Mouse (Mus musculus): ENCODE results near the gene Rdh5. TPM values are rescaled to one million over a fixed set of nuclear protein-coding genes. Genes with fewer than 3 reads are reported as not detected.
A peak's percentile ranks its signal among the peaks of the same experiment; 100 is the strongest.

Gene Rdh5
- 11.3 and 15.7 TPM in 2 replicates for polyA plus RNA-seq (2016; fragmentation: Nextera tagmentation; extraction: Ambion mirVana)

DNA sequence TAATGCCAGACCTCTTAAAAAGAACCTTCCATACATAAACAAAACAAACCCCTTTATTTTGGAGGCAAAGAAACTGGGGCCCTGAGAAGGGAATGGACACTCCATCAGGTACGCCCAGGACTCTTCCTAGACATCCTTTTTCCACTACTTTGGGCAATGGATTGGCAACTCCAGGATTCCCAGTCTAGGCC, at the start of gene Rdh5:
Gene Rdh5 (minus strand): TSS at position 67 of the 191 bp plus-strand sequence.
- H3K4me3 ChIP-seq: peak within 1 kb of the TSS; percentile 80
- no peak for ATAC-seq (ENCODE audit: low FRiP score)
- H3K9me3 ChIP-seq (replicated peaks): no peaks in the 10 kb centered on the region
- peak within 1 kb of the TSS; percentile 80 for H3K9ac ChIP-seq
- peaks cover 9% of the 10 kb centered on the region for H3K36me3 ChIP-seq
- 15% methylated on average over 1 of the region's 1 CpGs for WGBS
- H3K4me2 ChIP-seq (replicated peaks): peak within 1 kb of the TSS; percentile 74
- H3K4me1 ChIP-seq: peaks cover 36% of the 10 kb centered on the region
- H3K27ac ChIP-seq: peak within 1 kb of the TSS; percentile 92
- H3K27me3 ChIP-seq: peaks cover 3% of the 10 kb centered on the region; the same call in 1 of the 2 replicates

DNA sequence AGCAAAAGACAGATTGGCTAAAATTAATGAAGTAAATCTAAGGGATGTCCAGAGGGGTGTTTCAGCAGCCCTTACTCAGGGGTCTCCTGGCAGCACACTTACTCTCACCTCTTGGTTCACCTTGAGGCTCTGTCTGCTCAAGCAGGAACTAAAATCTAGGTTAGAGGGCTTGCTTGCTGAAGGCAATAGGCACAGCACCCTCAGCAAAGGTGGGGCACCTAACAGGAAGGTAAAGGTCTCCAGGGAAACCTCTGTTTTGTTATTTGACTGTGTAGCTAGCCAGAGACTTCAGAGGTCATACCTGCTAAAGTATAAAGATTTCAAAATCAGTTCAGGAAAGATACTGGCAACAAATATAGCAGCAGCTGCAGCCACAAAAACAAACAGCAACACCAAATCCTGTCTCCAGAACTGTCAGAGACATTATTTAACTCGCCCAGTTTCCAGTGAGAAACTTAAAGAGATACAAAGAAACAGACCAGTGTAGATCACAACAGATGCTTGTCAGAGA, 48.1 kb upstream of the Rdh5 start:
- no peaks in the 10 kb centered on the region for H3K4me1 ChIP-seq
- WGBS: 56% methylated on average over 1 of the region's 1 CpGs
- no peaks in the 10 kb centered on the region for H3K36me3 ChIP-seq

GRCm38 (mm10) chr10:128968341-128968749, 45.7 kb upstream of the Rdh5 start:
- WGBS: 35% methylated on average over 1 of the region's 1 CpGs
- ATAC-seq (ENCODE audit: low FRiP score): no peak
- Histone ChIP-seq H3K9me3 (replicated peaks) (no peaks in the 10 kb centered on the region), H3K27me3 (no peaks in the 10 kb centered on the region), H3K4me2 (replicated peaks) (no peak overlapping the region), H3K36me3 (no peaks in the 10 kb centered on the region), H3K27ac (no peak overlapping the region), H3K4me1 (no peaks in the 10 kb centered on the region), H3K4me3 (no peak overlapping the region), H3K9ac (no peak overlapping the region)

More for the DNA sequence above, 48.1 kb upstream of the Rdh5 start:
- no peak overlapping the region for H3K4me2 ChIP-seq (replicated peaks)
- H3K9ac ChIP-seq: no peak overlapping the region
- H3K27ac ChIP-seq: no peak overlapping the region
- no peaks in the 10 kb centered on the region for H3K27me3 ChIP-seq
- H3K4me3 ChIP-seq: no peak overlapping the region
- no peak for ATAC-seq (ENCODE audit: low FRiP score)
- no peaks in the 10 kb centered on the region for H3K9me3 ChIP-seq (replicated peaks)

DNA sequence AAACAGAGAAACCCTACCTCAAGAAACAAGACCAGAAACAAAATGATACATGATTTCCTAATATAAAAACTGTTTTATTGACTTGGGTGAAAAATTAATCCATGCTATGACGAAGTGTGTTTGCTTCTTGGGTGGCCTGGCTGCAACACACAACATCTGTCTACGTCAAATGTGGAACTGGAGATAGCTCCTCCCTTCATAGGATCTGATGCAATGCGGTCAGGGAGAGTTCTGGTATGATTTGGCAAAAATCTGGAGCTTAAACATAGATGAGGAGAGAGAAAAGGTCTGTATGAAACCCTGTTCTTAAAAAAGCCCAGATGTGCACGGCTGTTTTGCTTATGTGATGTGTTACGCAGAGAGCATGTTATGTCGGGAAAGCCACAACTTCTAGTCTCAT, 43.2 kb upstream of the Rdh5 start:
- 87% methylated on average over 6 of the region's 6 CpGs for WGBS
- Histone ChIP-seq H3K36me3 (no peaks in the 10 kb centered on the region), H3K4me1 (no peaks in the 10 kb centered on the region), H3K27me3 (no peaks in the 10 kb centered on the region), H3K4me2 (replicated peaks) (no peak overlapping the region), H3K4me3 (no peak overlapping the region), H3K9ac (no peak overlapping the region), H3K27ac (no peak overlapping the region), H3K9me3 (replicated peaks) (no peaks in the 10 kb centered on the region)
- ATAC-seq (ENCODE audit: low FRiP score): no peak

DNA sequence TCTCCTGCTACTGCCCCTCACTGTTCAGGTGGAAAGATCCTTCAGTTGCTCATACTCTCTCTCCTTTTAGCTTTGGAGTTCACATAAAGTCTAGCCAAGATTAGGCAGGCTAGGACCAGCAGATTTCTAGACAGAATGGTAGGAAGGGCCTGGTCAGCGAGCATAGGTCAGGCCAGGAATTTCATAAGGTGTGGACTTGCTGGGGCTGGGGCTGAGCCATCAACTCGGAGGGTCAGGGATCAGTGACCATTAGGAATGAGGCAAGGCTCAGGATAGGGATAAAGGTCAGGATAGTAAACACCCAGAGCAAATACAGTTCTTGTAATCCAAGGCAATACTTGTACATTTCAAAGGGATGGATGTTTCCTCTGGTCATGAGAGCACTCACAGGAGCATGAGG, 42.3 kb upstream of the Rdh5 start:
- WGBS: 75% methylated on average over 2 of the region's 2 CpGs
- Histone ChIP-seq H3K27ac (no peak overlapping the region), H3K9me3 (replicated peaks) (no peaks in the 10 kb centered on the region), H3K27me3 (no peaks in the 10 kb centered on the region), H3K9ac (no peak overlapping the region), H3K4me3 (no peak overlapping the region), H3K4me1 (no peaks in the 10 kb centered on the region), H3K36me3 (no peaks in the 10 kb centered on the region), H3K4me2 (replicated peaks) (no peak overlapping the region)
- ATAC-seq (ENCODE audit: low FRiP score): no peak

DNA sequence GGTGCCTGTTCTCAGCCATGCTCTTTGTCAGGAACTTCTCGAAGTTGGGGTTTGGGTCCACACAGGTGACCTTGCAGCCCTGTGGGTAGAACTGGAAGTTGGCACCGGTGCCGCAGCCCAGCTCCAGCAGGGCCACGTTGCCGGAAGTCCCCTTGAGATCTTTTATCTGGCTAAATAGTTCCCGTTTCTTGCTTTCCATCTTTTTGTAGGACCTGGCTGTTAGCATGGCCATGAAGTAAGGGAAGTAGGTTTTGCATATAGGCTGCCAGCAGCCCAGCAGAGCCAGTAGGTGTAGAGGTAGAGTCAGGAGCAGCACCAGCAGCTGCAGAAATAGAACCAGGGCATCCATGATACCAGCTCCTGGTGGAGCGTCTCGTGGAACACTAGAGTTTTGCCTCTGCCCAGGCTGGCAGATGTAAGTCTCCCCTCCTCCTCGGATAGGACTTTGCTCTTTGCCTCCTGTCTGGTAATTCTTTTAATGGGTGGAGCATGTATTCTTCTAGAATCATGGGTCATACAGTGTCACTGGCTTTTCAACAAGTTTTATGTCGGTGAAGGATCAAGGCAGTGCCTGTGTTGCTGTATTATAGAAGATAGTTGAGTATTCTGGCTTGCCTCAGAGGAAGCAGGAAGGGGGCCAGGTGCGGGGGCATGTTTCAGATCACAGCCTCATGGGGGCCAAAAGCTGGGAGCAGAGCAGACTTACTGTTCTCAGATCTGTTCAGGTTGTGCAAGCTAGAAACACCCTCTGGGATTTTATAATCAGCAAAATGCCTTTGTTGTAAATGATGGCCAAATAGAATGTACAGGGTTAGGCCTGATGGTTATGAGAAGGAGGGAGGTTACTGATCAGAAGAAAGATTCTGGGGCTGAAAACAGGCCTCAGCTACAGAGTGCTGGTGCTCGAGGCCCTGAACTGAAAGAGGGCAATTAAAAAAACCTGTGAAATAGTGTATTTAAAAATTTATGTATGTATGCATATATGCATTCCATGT, 38.2 kb upstream of the Rdh5 start, which contains the start of gene Mettl7b:
Gene Mettl7b (minus strand): TSS at position 399 of the 995 bp plus-strand sequence.
- Histone ChIP-seq H3K36me3 (no peaks in the 10 kb centered on the region), H3K27me3 (no peaks in the 10 kb centered on the region), H3K9ac (no peak within 1 kb of the TSS), H3K4me3 (no peak within 1 kb of the TSS), H3K9me3 (replicated peaks) (no peaks in the 10 kb centered on the region), H3K27ac (no peak within 1 kb of the TSS), H3K4me2 (replicated peaks) (no peak within 1 kb of the TSS), H3K4me1 (no peaks in the 10 kb centered on the region)
- ATAC-seq (ENCODE audit: low FRiP score): no peak
- 88% methylated on average over 12 of the region's 12 CpGs for WGBS

DNA sequence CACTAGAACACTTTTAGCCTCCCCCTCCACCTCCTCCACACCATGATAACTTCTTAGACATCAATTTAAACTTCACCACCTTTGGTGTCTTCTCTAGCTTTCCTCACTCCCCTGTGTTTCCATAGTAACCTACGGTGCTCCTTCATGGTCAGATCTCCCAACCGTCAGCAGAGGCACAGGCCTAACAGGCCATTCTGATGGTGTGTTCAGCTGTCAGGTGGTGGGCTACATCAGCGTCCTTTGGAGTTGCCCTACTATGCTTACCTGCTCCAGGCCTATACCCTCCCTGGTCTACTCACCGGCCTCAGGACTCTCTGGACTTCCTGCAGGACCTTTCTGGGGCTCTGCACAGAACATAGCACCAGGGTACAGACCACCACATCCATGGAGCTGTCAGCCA, 37.5 kb upstream of the Rdh5 start:
- WGBS: 78% methylated on average over 4 of the region's 4 CpGs
- no peak overlapping the region for H3K27ac ChIP-seq

DNA sequence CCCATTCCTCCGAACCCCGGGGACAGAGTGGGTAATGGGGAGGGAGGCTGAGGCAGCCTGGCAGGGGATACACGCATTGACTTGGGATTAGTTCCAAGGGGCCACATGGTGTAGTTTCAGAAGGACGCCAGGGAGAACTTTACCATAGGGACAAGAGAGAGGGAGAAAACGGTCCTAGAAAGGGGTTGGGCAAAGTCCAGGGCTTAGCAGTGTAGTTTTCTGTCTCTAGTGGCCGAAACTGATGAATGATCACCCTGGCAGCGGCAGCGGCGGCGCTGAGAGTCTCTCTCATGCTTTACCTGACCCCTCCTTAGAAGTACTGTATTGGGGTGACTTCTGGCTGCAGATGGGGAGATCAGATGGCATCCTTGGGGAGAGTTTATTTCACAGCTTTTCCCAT, 35.7 kb upstream of the Rdh5 start:
- WGBS: 74% methylated on average over 10 of the region's 10 CpGs

More for the DNA sequence above, 37.5 kb upstream of the Rdh5 start:
- Histone ChIP-seq H3K4me3 (no peak overlapping the region), H3K9ac (no peak overlapping the region), H3K4me1 (no peaks in the 10 kb centered on the region), H3K4me2 (replicated peaks) (no peak overlapping the region), H3K36me3 (no peaks in the 10 kb centered on the region), H3K9me3 (replicated peaks) (no peaks in the 10 kb centered on the region), H3K27me3 (no peaks in the 10 kb centered on the region)
- ATAC-seq (ENCODE audit: low FRiP score): no peak

DNA sequence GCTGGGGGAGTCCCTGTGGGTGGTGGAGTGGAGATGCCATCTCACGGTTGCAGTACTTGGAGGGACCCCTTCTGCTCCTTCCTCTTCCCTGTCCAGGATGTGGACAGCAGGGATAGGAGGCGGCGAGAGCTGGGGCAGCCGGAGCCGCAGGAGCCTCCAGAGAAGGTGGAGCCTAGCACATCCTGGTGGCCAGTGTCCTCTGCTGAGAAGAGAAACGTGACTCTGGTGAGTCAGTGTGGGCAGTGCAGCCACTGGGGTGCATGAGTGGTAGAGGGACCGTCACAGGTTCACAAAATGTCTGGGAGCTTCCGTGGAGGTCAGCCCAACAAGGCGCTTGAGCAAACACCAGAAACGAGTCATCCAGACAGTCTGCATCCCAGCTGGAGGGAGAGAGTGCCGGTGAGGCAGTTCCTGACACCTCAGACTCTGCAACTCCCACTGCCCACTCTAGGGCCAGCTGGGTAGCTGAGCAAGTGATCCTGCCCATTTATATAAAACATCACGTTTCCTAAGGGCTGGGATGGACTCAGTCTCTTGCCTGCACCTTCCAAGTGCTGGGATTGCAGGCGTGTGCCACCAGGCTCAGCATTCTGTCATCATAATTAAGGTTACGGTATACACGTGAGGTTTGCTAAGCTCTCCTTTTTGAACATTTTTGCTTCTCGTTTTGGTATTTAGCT, 27.7 kb upstream of the Rdh5 start:
- H3K27me3 ChIP-seq: no peaks in the 10 kb centered on the region
- no peak for ATAC-seq (ENCODE audit: low FRiP score)
- no peaks in the 10 kb centered on the region for H3K4me1 ChIP-seq
- H3K9ac ChIP-seq: no peak overlapping the region
- no peaks in the 10 kb centered on the region for H3K36me3 ChIP-seq
- H3K4me2 ChIP-seq (replicated peaks): no peak overlapping the region
- H3K4me3 ChIP-seq: no peak overlapping the region
- no peaks in the 10 kb centered on the region for H3K9me3 ChIP-seq (replicated peaks)
- WGBS: 73% methylated on average over 16 of the region's 16 CpGs
- no peak overlapping the region for H3K27ac ChIP-seq

More for the DNA sequence above, 35.7 kb upstream of the Rdh5 start:
- Histone ChIP-seq H3K9ac (no peak overlapping the region), H3K4me2 (replicated peaks) (no peak overlapping the region), H3K9me3 (replicated peaks) (no peaks in the 10 kb centered on the region), H3K36me3 (no peaks in the 10 kb centered on the region), H3K27me3 (no peaks in the 10 kb centered on the region), H3K4me3 (no peak overlapping the region), H3K4me1 (no peaks in the 10 kb centered on the region), H3K27ac (no peak overlapping the region)
- no peak for ATAC-seq (ENCODE audit: low FRiP score)

GRCm38 (mm10) chr10:128947496-128947895, 24.8 kb upstream of the Rdh5 start:
- Histone ChIP-seq H3K9me3 (replicated peaks) (no peaks in the 10 kb centered on the region), H3K27me3 (no peaks in the 10 kb centered on the region), H3K4me2 (replicated peaks) (no peak overlapping the region), H3K4me1 (no peaks in the 10 kb centered on the region), H3K36me3 (no peaks in the 10 kb centered on the region), H3K4me3 (no peak overlapping the region), H3K9ac (no peak overlapping the region), H3K27ac (no peak overlapping the region)
- ATAC-seq (ENCODE audit: low FRiP score): no peak
- 84% methylated on average over 4 of the region's 4 CpGs for whole genome bisulfite sequencing

- WGBS: 20% methylated on average over 3 of the region's 3 CpGs
- Histone ChIP-seq H3K9ac (no peak overlapping the region), H3K36me3 (no peaks in the 10 kb centered on the region), H3K4me1 (no peaks in the 10 kb centered on the region), H3K4me2 (replicated peaks) (no peak overlapping the region), H3K27ac (no peak overlapping the region), H3K4me3 (no peak overlapping the region), H3K9me3 (replicated peaks) (no peaks in the 10 kb centered on the region), H3K27me3 (no peaks in the 10 kb centered on the region)
- ATAC-seq (ENCODE audit: low FRiP score): no peak
Observed at GRCm38 (mm10) chr10:128945675-128946074, 23.0 kb upstream of the Rdh5 start.

- H3K4me2 ChIP-seq (replicated peaks): no peak overlapping the region
- H3K36me3 ChIP-seq: no peaks in the 10 kb centered on the region
- 86% methylated on average over 10 of the region's 10 CpGs for WGBS
- no peaks in the 10 kb centered on the region for H3K4me1 ChIP-seq
- peaks cover 11% of the 10 kb centered on the region for H3K27me3 ChIP-seq
- H3K9me3 ChIP-seq (replicated peaks): no peaks in the 10 kb centered on the region
- ATAC-seq (ENCODE audit: low FRiP score): no peak
- H3K4me3 ChIP-seq: no peak overlapping the region
- H3K27ac ChIP-seq: no peak overlapping the region
- H3K9ac ChIP-seq: no peak overlapping the region
Observed at GRCm38 (mm10) chr10:128940475-128941061, 17.9 kb upstream of the Rdh5 start.

Data from hindbrain, embryonic 12.5 days (tissue).